Mouse (Mus musculus) megakaryocyte, embryonic 14.5 days (primary cell): Measurements from ENCODE around the gene Ndufaf5.

Experiments used
- FLI1 ChIP-seq: IDR thresholded peaks from 2 replicates; pipeline ENCODE4 v1.6.1; 2012; ENCODE audit warnings: low read length, inconsistent platforms, mixed read lengths
- GATA1 ChIP-seq: IDR thresholded peaks from 3 replicates; pipeline ENCODE4 v1.6.1; 2012; ENCODE audit warnings: mixed read lengths, low read length, inconsistent platforms, borderline replicate concordance

GRCm38 (mm10) chr2:140170127-140170802, at the start of gene Ndufaf5, which contains the start of gene Esf1:
- TF ChIP-seq GATA1, result no peak
- no peak for TF ChIP-seq FLI1
